Mouse (Mus musculus): ENCODE measurements at regions not wholly inside any gene's neighbourhood (a gene's known extent, or its start where the extent isn't known, plus 50 kb on each side); places are given as distances from the start of the nearest gene placed in this dataset.

DNA sequence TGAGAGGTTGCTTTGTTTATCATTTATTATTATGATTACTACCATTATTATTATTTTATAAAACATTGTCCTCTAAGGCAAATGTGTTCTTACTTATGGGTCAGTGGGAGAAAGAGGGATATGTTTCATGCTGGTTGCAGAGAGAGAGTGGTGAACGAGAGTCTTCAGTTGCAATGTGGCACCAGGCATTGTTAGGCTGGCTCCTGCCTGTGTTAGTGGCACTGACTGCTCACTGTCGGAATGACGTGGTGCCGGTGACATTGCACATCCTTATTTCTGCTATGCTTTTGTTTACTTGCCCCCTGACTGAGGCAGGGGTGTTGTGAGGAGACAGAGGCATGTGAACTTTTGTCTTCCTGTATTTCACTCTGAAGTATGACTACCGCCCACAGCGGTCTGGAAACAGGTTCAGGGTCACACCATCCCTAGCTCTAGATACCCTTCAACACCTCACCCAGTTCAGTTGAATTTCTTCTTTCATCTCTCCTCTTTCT lies 138.1 kb downstream of the Ppp4r2 start:
- TF ChIP-seq CTCF (IDR thresholded peaks at IDR 0.05; ENCODE audit: low read depth): no peak
- TF ChIP-seq EP300 (IDR thresholded peaks at IDR 0.05; ENCODE audit: low read depth): no peak
